Mouse (Mus musculus) liver, embryonic 14.5 days (tissue): Measurements from ENCODE around the gene Igfbp4.

ENCODE experiments used
- CTCF ChIP-seq: IDR thresholded peaks from 2 replicates; pipeline ENCODE4 v1.5.1; 2016; ENCODE audit warnings: antibody characterized with exemption, low read depth, control low read depth
- EP300 ChIP-seq: IDR thresholded peaks from 2 replicates; pipeline ENCODE4 v1.6.1; 2016; ENCODE audit warnings: antibody characterized with exemption, low read depth

DNA sequence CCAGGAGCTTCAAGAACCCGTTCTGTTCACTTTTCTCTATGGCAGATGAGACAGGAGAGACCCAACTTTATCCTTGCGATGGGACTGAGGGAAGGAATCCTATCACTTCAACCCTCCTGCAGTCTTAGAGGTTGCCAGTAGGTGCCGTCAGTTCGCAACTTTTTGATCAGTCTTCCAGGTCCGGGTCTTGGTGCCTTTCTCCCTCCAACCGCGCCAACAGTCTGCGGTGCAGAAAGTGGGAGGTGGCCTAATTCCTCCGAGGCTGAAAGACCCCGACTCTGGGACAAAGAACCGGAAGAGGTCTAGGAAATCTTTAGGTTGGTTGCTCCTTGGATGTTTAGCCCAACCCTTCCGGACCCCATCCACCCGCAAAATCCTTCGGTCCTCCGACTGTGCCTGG lies 1.3 kb upstream of the Igfbp4 start:
- TF ChIP-seq CTCF, result peak; percentile 75
- no peak for TF ChIP-seq EP300
